Comparison of ENCODE assay signal across 8 mouse cellular contexts in genomic region chr3:146781131-146781530, GRCm38 (mm10). TPM values are rescaled to one million over a fixed set of nuclear protein-coding genes. Genes with fewer than 3 reads are reported as not detected.
DNase-seq lines count a peak whose midpoint lies in the region; ATAC-seq lines count a peak whose summit lies in the region.

No protein-coding gene starts in this region.

- peak; percentile 84 for DNase-seq in 416B (ENCODE audit: low read depth)
- DNase-seq in forelimb bud, embryonic 11.5 days (ENCODE audit: low read depth, low spot score): peak; percentile 42
- no peak for DNase-seq in intestine, embryonic 14.5 days (ENCODE audit: low spot score)
- peak; percentile 12 to 32 for DNase-seq in lung, adult 18-20 months
- peak; percentile 29 for DNase-seq in retina, embryonic 14.5 days (ENCODE audit: low spot score)
- no peak for DNase-seq in layer of hippocampus, postnatal 25 days (ENCODE audit: extremely low spot score in 1 of 2, low spot score in 1 of 2)
- DNase-seq in cerebellum, postnatal 36 days: no peak

- no peaks in the 10 kb centered on the region for H3K27me3 ChIP-seq in intestine, embryonic 14.5 days (replicated peaks; ENCODE audit: control insufficient read depth, insufficient read depth, low read length)

- H3K9ac ChIP-seq in intestine, embryonic 14.5 days (ENCODE audit: low read length): no peak overlapping the region

- peaks cover 11% of the 10 kb centered on the region for H3K4me1 ChIP-seq in intestine, embryonic 14.5 days (replicated peaks; ENCODE audit: control insufficient read depth, insufficient read depth, low read length)

- peak; percentile 86 for ATAC-seq in activated CD4-positive, CD25-positive, alpha-beta regulatory T cell, adult 4 months
- no peak for ATAC-seq in intestine, embryonic 14.5 days (replicated peaks; ENCODE audit: low FRiP score, low TSS enrichment, low read depth)

- H3K9me3 ChIP-seq in intestine, embryonic 14.5 days (ENCODE audit: control insufficient read depth, low read length): no peaks in the 10 kb centered on the region

- no peak overlapping the region for H3K4me3 ChIP-seq in intestine, embryonic 14.5 days (ENCODE audit: low read depth, low read length)

- peak overlapping the region; percentile 57 for H3K27ac ChIP-seq in intestine, embryonic 14.5 days (ENCODE audit: low read depth)

- peak overlapping the region; percentile 39 for H3K4me2 ChIP-seq in intestine, embryonic 14.5 days (ENCODE audit: low read length)

- 23% methylated on average over 11 of the region's 11 CpGs for WGBS in intestine, embryonic 14.5 days

- no peaks in the 10 kb centered on the region for H3K36me3 ChIP-seq in intestine, embryonic 14.5 days (ENCODE audit: control insufficient read depth, insufficient read depth, low read length)

RNA-seq across cellular contexts. Expression of gene Prkacb, which starts 31.7 kb away (rescaled TPM):
- polyA plus RNA-seq in activated CD4-positive, CD25-positive, alpha-beta regulatory T cell, adult 4 months (2017; shearing (Covaris generic)): 100 to 1,000 TPM; 127 to 144 TPM
- polyA plus RNA-seq in intestine, embryonic 14.5 days (2014; fragmentation: Nextera tagmentation; extraction: Ambion mirVana): 56.1 and 64.3 TPM in 2 replicates
- 100 to 1,000 TPM; 234 to 269 TPM for total RNA-seq in layer of hippocampus, postnatal 25 days (2021)

Comparison
In these comparisons a context has a peak if more than half of its experiments do, and no peak if none do; other contexts are left out.
1. DNase-seq: peak in 416B (single experiment), forelimb bud, embryonic 11.5 days (single experiment), lung, adult 18-20 months (2 of 2) and retina, embryonic 14.5 days (single experiment); none in intestine, embryonic 14.5 days (single experiment), layer of hippocampus, postnatal 25 days (0 of 2) and cerebellum, postnatal 36 days (0 of 2).